Mouse (Mus musculus) bone marrow, adult 2 months (tissue): ENCODE results near the gene Mettl26. TPM values are rescaled to one million over a fixed set of nuclear protein-coding genes. Genes with fewer than 3 reads are reported as not detected.

Source experiments
- H3K27ac ChIP-seq: fragments of 200-500 bp; 2 replicates; pipeline ENCODE4 v1.5.1; 2012; ENCODE audit warnings: low read depth, mild to moderate bottlenecking, control low read depth, inconsistent platforms, low read length; ENCODE audit not compliant: control insufficient read depth, poor library complexity, insufficient read depth
- H3K4me1 ChIP-seq: fragments of 200-500 bp; 2 replicates; pipeline ENCODE4 v1.6.1; 2011; ENCODE audit warnings: low read length; ENCODE audit not compliant: control insufficient read depth, insufficient read depth
- H3K4me3 ChIP-seq: fragments of 200-500 bp; replicated peaks from 2 replicates; pipeline ENCODE3; 2011; ENCODE audit warnings: mild to moderate bottlenecking, low read depth, low read length, control low read depth; ENCODE audit not compliant: control insufficient read depth
- CTCF ChIP-seq: fragments of 200-500 bp; IDR thresholded peaks from 2 replicates; pipeline ENCODE4 v1.5.1; 2011; ENCODE audit warnings: low read length, control low read depth; ENCODE audit not compliant: control insufficient read depth, insufficient read depth
- POLR2A ChIP-seq: fragments of 200-500 bp; IDR thresholded peaks from 2 replicates; pipeline ENCODE4 v1.6.1; 2011; ENCODE audit warnings: low read depth, mild to moderate bottlenecking, control low read depth, low read length, borderline replicate concordance; ENCODE audit not compliant: control insufficient read depth
- WGBS: fragments of 180-500 bp; shearing (Covaris S2); methylation state at CpG from one replicate; pipeline ENCODE4 v1.1.7; 2018; 5-methylcytosine and 5-hydroxymethylcytosine counted together
- polyA plus RNA-seq: library from polyadenylated mRNA; stranded (reverse); fragments of >200 nt; gene quantifications from 2 replicates; pipeline ENCODE4 v1.2.4, GENCODE M21; 2011; ENCODE audit warnings: low replicate concordance; ENCODE audit not compliant: missing spikeins, insufficient read depth, insufficient read length

Gene Mettl26
- polyA plus RNA-seq, 1 experiment = 30.0 TPM

GRCm38 (mm10) chr17:25861704-25862612 lies 12.9 kb upstream of the Mettl26 start:
- WGBS = 8% methylated on average over 6 of the region's 6 CpGs
- Histone ChIP-seq H3K4me1 (peaks cover 5% of the 10 kb centered on the region; the same call in 1 of the 2 replicates), H3K4me3 (peak overlapping the region; percentile 80), H3K27ac (peak overlapping the region; percentile 56)
- no peak for TF ChIP-seq CTCF
- no peak for TF ChIP-seq POLR2A

- Histone ChIP-seq H3K4me3 (no peak overlapping the region), H3K27ac (no peak overlapping the region), H3K4me1 (peaks cover 5% of the 10 kb centered on the region; the same call in 1 of the 2 replicates)
- WGBS = 91% methylated on average over 6 of the region's 6 CpGs
- TF ChIP-seq CTCF = no peak
- no peak for TF ChIP-seq POLR2A
Measured at GRCm38 (mm10) chr17:25863681-25864080, 11.2 kb upstream of the Mettl26 start.

GRCm38 (mm10) chr17:25864311-25864710 lies 10.6 kb upstream of the Mettl26 start:
- Histone ChIP-seq H3K27ac (no peak overlapping the region), H3K4me3 (no peak overlapping the region), H3K4me1 (peaks cover 6% of the 10 kb centered on the region; the same call in 1 of the 2 replicates)
- WGBS = 88% methylated on average over 14 of the region's 14 CpGs
- TF ChIP-seq POLR2A (no peak), CTCF (no peak)

GRCm38 (mm10) chr17:25865288-25865687 lies 9.6 kb upstream of the Mettl26 start:
- WGBS = 91% methylated on average over 11 of the region's 11 CpGs
- no peak overlapping the region for H3K27ac ChIP-seq
- no peak for TF ChIP-seq POLR2A
- no peak for TF ChIP-seq CTCF
- H3K4me1 ChIP-seq = peaks cover 6% of the 10 kb centered on the region; the same call in 1 of the 2 replicates
- no peak overlapping the region for H3K4me3 ChIP-seq

- TF ChIP-seq CTCF = no peak
- TF ChIP-seq POLR2A = no peak
- no peak overlapping the region for H3K27ac ChIP-seq
- peaks cover 1% of the 10 kb centered on the region; the same call in 1 of the 2 replicates for H3K4me1 ChIP-seq
- no peak overlapping the region for H3K4me3 ChIP-seq
- 85% methylated on average over 3 of the region's 3 CpGs for WGBS
Measured at GRCm38 (mm10) chr17:25866172-25866571, 8.7 kb upstream of the Mettl26 start.

- 7% methylated on average over 7 of the region's 7 CpGs for WGBS
- H3K27ac ChIP-seq = no peak overlapping the region
- H3K4me3 ChIP-seq = peak overlapping the region; percentile 58
- no peak for TF ChIP-seq CTCF
- TF ChIP-seq POLR2A = no peak
- H3K4me1 ChIP-seq = peaks cover 1% of the 10 kb centered on the region; the same call in 1 of the 2 replicates
Measured at GRCm38 (mm10) chr17:25867509-25867835, 7.4 kb upstream of the Mettl26 start.

GRCm38 (mm10) chr17:25867836-25868600 lies 6.9 kb upstream of the Mettl26 start:
- WGBS = under 1% methylated on average over 42 of the region's 42 CpGs
- TF ChIP-seq CTCF = no peak
- no peak; the same call in 1 of the 2 replicates for TF ChIP-seq POLR2A
- peaks cover 1% of the 10 kb centered on the region; the same call in 1 of the 2 replicates for H3K4me1 ChIP-seq
- H3K4me3 ChIP-seq = peak overlapping the region; percentile 58
- H3K27ac ChIP-seq = peak overlapping the region; percentile 20; the same call in 1 of the 2 replicates
